Mouse (Mus musculus) embryonic fibroblast, embryonic 13.5 days (primary cell): ENCODE results near the gene Cxcr4.

Experiments used
- CTCF ChIP-seq: IDR thresholded peaks from 2 replicates; pipeline ENCODE4 v1.5.1; 2011; ENCODE audit warnings: mild to moderate bottlenecking, control low read depth, low read length, moderate library complexity, borderline replicate concordance; ENCODE audit not compliant: insufficient read depth
- POLR2A ChIP-seq: IDR thresholded peaks from 2 replicates; pipeline ENCODE4 v1.6.1; 2011; ENCODE audit warnings: low read depth, mild to moderate bottlenecking, control low read depth, low read length, moderate library complexity

DNA sequence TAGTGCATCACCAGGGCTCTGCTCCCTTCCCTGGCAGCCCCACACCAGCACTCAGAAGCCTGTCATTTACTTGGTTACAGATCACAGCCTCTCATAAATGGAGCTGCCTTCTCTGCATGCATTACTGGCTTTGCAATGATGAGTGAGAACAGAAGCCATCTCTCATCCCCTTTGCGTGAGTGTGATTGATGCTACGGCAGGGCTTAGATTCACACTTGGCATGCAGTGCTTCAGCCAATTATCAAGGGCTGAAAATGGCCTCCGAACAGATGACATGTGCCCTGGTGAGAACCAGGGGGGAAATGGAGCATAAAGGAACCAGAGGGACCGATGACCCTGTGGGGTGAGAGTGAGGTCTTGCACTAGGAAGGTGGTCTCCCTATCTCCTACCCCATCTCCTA is 47.6 kb upstream of the Cxcr4 start:
- TF ChIP-seq POLR2A (no peak), CTCF (no peak)
